Mouse (Mus musculus) activated CD4-positive, CD25-positive, alpha-beta regulatory T cell, adult 4 months (primary cell): ENCODE measurements around the gene Mov10. TPM values are rescaled to one million over a fixed set of nuclear protein-coding genes. Genes with fewer than 3 reads are reported as not detected.
A peak's percentile ranks its signal among the peaks of the same experiment; 100 is the strongest.
"Not testable (repeated sequence)": the region's sequence is repeated elsewhere in the genome, so short reads cannot be mapped to it uniquely, and the experiment has no call there.

Source experiments
- ATAC-seq: one replicate; pipeline ENCODE4 v1.8.0; 2017
- polyA plus RNA-seq, 2 experiments: library from polyadenylated mRNA; unstranded; fragments of 100-300 nt; shearing (Covaris generic); gene quantifications; one replicate each; pipeline ENCODE4 v1.2.1; 2017

Mov10 gene
- polyA plus RNA-seq = 10 to 100 TPM; 16.2 to 34.8 TPM

- ATAC-seq = peak; percentile 73
These were observed at the start of gene Mov10 for GRCm38 (mm10) chr3:104817991-104818748. Mov10 (minus strand) TSS chr3:104818563.

GRCm38 (mm10) chr3:104866674-104867073 is 48.3 kb upstream of the Mov10 start:
- not testable (repeated sequence) for ATAC-seq

- ATAC-seq = peak; percentile 7
These were observed 47.0 kb upstream of the Mov10 start for GRCm38 (mm10) chr3:104865341-104865788.

GRCm38 (mm10) chr3:104864651-104865340 is 46.4 kb upstream of the Mov10 start:
- peak; percentile 53 for ATAC-seq

GRCm38 (mm10) chr3:104863786-104864650 is 45.7 kb upstream of the Mov10 start, which contains the start of the genes St7l and Capza1:
St7l (plus strand) TSS chr3:104864005.
Capza1 (minus strand) TSS chr3:104864505.
- ATAC-seq = peak; percentile 81

- ATAC-seq = no peak
These were observed 40.2 kb upstream of the Mov10 start for GRCm38 (mm10) chr3:104858560-104858959.

- ATAC-seq = peak; percentile 87
These were observed 37.7 kb upstream of the Mov10 start for GRCm38 (mm10) chr3:104856106-104856505.

GRCm38 (mm10) chr3:104854866-104855265 is 36.5 kb upstream of the Mov10 start:
- no peak for ATAC-seq

- ATAC-seq = no peak
These were observed 36.1 kb upstream of the Mov10 start for GRCm38 (mm10) chr3:104854465-104854864.

GRCm38 (mm10) chr3:104846601-104847000 is 28.2 kb upstream of the Mov10 start:
- ATAC-seq = no peak

- ATAC-seq = no peak
These were observed 22.7 kb upstream of the Mov10 start for GRCm38 (mm10) chr3:104841049-104841448.

GRCm38 (mm10) chr3:104835797-104836196 is 17.4 kb upstream of the Mov10 start:
- no peak for ATAC-seq

- no peak for ATAC-seq
These were observed 4.0 kb upstream of the Mov10 start for GRCm38 (mm10) chr3:104822413-104822812.

GRCm38 (mm10) chr3:104820426-104820825 is 2.1 kb upstream of the Mov10 start:
- ATAC-seq = no peak

GRCm38 (mm10) chr3:104818749-104819134 is 379 bp upstream of the Mov10 start:
- ATAC-seq = no peak

GRCm38 (mm10) chr3:104817481-104817990 is 827 bp downstream of the Mov10 start:
- ATAC-seq = peak; percentile 21

GRCm38 (mm10) chr3:104816130-104816529 is 2.2 kb downstream of the Mov10 start:
- ATAC-seq = no peak

- no peak for ATAC-seq
These were observed 3.0 kb downstream of the Mov10 start for GRCm38 (mm10) chr3:104815346-104815745.

- ATAC-seq = no peak
These were observed 3.6 kb downstream of the Mov10 start for GRCm38 (mm10) chr3:104814746-104815145.

- not testable (repeated sequence) for ATAC-seq
These were observed 5.1 kb downstream of the Mov10 start for GRCm38 (mm10) chr3:104813227-104813626.

GRCm38 (mm10) chr3:104812254-104812653 is 6.1 kb downstream of the Mov10 start:
- no peak for ATAC-seq

GRCm38 (mm10) chr3:104811752-104812151 is 6.6 kb downstream of the Mov10 start:
- ATAC-seq = no peak
